Mouse (Mus musculus): ENCODE results near the gene Tert. TPM values are rescaled to one million over a fixed set of nuclear protein-coding genes. Genes with fewer than 3 reads are reported as not detected.

Tert gene
- 3.2 and 4.6 TPM in 2 replicates for polyA plus RNA-seq (2015; fragmentation: Nextera tagmentation; extraction: Ambion mirVana)

DNA sequence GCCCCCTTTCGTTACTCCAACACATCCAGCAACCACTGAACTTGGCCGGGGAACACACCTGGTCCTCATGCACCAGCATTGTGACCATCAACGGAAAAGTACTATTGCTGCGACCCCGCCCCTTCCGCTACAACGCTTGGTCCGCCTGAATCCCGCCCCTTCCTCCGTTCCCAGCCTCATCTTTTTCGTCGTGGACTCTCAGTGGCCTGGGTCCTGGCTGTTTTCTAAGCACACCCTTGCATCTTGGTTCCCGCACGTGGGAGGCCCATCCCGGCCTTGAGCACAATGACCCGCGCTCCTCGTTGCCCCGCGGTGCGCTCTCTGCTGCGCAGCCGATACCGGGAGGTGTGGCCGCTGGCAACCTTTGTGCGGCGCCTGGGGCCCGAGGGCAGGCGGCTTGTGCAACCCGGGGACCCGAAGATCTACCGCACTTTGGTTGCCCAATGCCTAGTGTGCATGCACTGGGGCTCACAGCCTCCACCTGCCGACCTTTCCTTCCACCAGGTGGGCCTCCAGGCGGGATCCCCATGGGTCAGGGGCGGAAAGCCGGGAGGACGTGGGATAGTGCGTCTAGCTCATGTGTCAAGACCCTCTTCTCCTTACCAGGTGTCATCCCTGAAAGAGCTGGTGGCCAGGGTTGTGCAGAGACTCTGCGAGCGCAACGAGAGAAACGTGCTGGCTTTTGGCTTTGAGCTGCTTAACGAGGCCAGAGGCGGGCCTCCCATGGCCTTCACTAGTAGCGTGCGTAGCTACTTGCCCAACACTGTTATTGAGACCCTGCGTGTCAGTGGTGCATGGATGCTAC is at the start of gene Tert:
Tert (plus strand) TSS at position 167 of the 805 bp plus-strand sequence.
- Histone ChIP-seq H3K9ac (peak within 1 kb of the TSS; percentile 64), H3K4me1 (peaks cover 14% of the 10 kb centered on the region), H3K27ac (no peak within 1 kb of the TSS), H3K4me3 (peak within 1 kb of the TSS; percentile 63), H3K9me3 (no peaks in the 10 kb centered on the region), H3K36me3 (no peaks in the 10 kb centered on the region), H3K27me3 (no peaks in the 10 kb centered on the region), H3K4me2 (peak within 1 kb of the TSS; percentile 96)
- 9% methylated on average over 47 of the region's 47 CpGs for WGBS
- peak; percentile 81 for ATAC-seq (ENCODE audit: borderline replicate concordance, extremely low read depth, low FRiP score, low TSS enrichment)

DNA sequence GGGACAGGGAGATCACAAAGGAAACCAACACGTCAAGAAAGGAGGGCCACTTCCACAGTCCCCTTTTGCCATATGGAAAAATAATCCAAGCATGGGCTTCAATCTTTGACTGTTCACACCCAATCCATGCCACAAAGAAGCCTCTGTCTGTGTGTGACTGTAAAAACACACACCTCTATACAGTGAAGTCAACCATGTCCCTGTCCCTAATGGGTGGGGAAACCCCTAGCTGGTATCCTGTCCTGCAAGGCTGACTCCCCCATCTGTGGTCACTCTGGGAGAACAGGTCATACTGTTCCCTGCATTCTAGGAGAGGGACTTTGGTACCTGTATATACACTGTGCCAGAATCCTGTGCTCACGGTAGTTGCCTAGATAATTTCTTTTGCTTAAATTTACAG is 49.4 kb upstream of the Tert start:
- ATAC-seq (ENCODE audit: borderline replicate concordance, extremely low read depth, low FRiP score, low TSS enrichment): no peak
- no peak overlapping the region for H3K4me3 ChIP-seq
- 56% methylated on average over 2 of the region's 2 CpGs for WGBS

DNA sequence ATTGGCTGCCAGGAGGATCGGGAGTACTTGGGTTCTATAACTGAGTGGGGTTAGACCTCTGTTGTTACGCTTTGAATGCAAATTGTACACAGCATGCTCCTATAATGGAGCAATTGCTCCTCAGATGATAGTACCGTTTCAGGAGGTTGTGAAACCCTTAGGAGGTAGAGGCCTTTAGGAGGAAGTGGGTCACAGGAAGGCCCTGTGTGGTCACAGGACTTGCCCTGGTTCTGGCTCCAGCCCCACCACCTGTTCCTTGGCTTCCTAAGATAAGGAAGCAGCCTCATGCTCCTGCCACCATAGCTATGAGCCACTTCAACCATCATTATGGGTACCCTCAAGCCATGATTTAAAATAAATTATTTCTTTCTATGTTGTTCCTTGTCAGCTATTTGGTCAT is 35.2 kb upstream of the Tert start:
- Histone ChIP-seq H3K4me3 (no peak overlapping the region), H3K9ac (no peak overlapping the region), H3K4me2 (no peak overlapping the region), H3K9me3 (no peaks in the 10 kb centered on the region), H3K36me3 (no peaks in the 10 kb centered on the region), H3K27ac (no peak overlapping the region), H3K4me1 (no peaks in the 10 kb centered on the region), H3K27me3 (peaks cover 2% of the 10 kb centered on the region; the same call in 1 of the 2 replicates)
- ATAC-seq (ENCODE audit: borderline replicate concordance, extremely low read depth, low FRiP score, low TSS enrichment): no peak
- 75% methylated on average over 3 of the region's 3 CpGs for WGBS

More for the DNA sequence above, 49.4 kb upstream of the Tert start:
- H3K4me2 ChIP-seq: no peak overlapping the region
- no peak overlapping the region for H3K27ac ChIP-seq
- H3K9ac ChIP-seq: no peak overlapping the region
- H3K4me1 ChIP-seq: no peaks in the 10 kb centered on the region
- no peaks in the 10 kb centered on the region for H3K36me3 ChIP-seq
- no peaks in the 10 kb centered on the region for H3K9me3 ChIP-seq
- no peaks in the 10 kb centered on the region for H3K27me3 ChIP-seq

DNA sequence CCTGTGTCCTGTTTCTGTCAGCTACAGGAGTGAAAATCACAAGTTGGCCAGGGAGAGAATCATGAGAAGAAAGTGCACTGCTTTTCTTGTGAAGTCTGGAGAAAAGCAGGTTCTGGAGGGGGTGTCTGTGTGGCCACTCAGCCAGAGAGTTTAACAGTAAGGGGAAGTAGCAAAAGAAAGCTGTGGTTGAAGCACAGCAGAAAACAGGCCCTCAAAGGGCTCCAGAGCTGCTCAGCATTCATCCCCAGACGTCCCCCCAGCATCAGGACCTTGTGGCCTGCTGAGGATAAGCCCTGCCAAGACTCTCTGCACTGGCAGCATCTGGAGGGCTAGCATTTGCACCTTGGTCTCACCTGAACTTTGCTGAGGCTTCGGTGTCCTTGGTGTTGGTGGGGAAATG is 34.2 kb upstream of the Tert start:
- no peak for ATAC-seq (ENCODE audit: borderline replicate concordance, extremely low read depth, low FRiP score, low TSS enrichment)
- Histone ChIP-seq H3K9ac (no peak overlapping the region), H3K27ac (no peak overlapping the region), H3K4me3 (no peak overlapping the region), H3K4me1 (no peaks in the 10 kb centered on the region), H3K36me3 (no peaks in the 10 kb centered on the region), H3K9me3 (no peaks in the 10 kb centered on the region), H3K4me2 (no peak overlapping the region), H3K27me3 (peaks cover 4% of the 10 kb centered on the region; the same call in 1 of the 2 replicates)
- 42% methylated on average over 2 of the region's 2 CpGs for WGBS

DNA sequence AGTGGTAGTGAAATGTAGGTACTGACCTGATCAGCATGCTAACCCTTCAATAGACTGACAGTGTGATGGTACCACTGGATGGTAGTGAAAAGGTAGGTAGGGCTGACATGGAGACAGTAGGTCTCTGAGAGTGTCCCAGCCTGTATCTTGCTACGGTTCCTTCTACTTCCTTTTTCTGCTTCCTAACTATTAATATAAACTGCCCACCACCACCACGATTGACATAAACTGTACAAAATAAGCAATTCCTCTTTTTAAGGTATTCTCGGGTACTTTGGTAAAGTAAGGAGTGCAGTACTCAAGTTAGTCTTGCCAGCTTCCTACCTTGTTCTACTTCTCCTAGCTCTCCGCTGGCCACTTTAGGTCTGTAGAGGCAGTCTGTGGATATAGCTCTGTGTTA is 30.4 kb upstream of the Tert start:
- Histone ChIP-seq H3K9ac (no peak overlapping the region), H3K4me2 (no peak overlapping the region), H3K27ac (no peak overlapping the region), H3K27me3 (peaks cover 4% of the 10 kb centered on the region; the same call in 1 of the 2 replicates), H3K4me1 (no peaks in the 10 kb centered on the region), H3K36me3 (no peaks in the 10 kb centered on the region), H3K9me3 (no peaks in the 10 kb centered on the region), H3K4me3 (no peak overlapping the region)
- no peak for ATAC-seq (ENCODE audit: borderline replicate concordance, extremely low read depth, low FRiP score, low TSS enrichment)
- 62% methylated on average over 4 of the region's 4 CpGs for whole genome bisulfite sequencing

DNA sequence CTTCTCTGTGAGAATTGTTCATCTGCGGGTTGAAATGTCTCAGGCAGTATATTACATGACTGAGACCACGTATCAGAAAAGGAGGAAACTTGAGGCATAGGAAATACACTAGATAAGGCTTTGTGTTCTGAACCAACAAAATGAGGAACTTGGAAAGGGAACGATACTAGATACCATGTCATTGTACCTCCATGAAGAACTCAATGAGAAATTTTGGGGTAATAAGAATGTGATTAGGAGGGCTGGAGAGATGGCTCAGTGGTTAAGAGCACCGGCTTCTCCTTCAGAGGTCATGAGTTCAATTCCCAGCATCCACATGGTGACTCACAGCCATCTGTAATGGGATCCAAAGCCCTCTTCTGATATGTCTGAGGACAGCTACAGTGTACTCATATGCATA is 26.5 kb upstream of the Tert start:
- Histone ChIP-seq H3K4me2 (no peak overlapping the region), H3K4me3 (no peak overlapping the region), H3K4me1 (peaks cover 12% of the 10 kb centered on the region), H3K27me3 (peaks cover 4% of the 10 kb centered on the region; the same call in 1 of the 2 replicates), H3K9me3 (no peaks in the 10 kb centered on the region), H3K27ac (no peak overlapping the region), H3K9ac (no peak overlapping the region), H3K36me3 (no peaks in the 10 kb centered on the region)
- no peak for ATAC-seq (ENCODE audit: borderline replicate concordance, extremely low read depth, low FRiP score, low TSS enrichment)
- 71% methylated on average over 4 of the region's 4 CpGs for WGBS

DNA sequence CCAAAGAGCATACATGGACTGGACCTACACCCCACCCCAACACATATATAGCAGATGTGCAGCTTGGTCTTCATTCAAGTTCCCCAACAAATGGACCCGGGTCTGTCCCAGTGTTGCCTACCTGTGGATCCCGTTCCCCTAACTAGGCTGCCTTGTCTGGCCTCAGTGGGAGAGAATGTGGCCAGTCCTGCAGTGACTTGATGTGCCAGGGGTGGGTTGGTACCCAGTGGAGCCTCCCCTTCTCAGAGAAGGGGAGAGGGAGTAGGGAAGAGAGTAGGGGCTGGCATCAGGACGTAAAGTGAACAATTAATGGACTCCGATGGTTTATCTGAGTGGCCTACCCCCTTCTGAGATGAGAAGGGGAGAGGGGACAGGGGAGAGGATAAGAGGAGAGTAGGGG is 23.7 kb upstream of the Tert start:
- WGBS: 44% methylated on average over 4 of the region's 4 CpGs
- H3K4me3 ChIP-seq: peak overlapping the region; percentile 76
- peaks cover 16% of the 10 kb centered on the region for H3K4me1 ChIP-seq
- ATAC-seq (ENCODE audit: borderline replicate concordance, extremely low read depth, low FRiP score, low TSS enrichment): no peak
- H3K36me3 ChIP-seq: peaks cover 16% of the 10 kb centered on the region
- H3K27me3 ChIP-seq: no peaks in the 10 kb centered on the region
- peak overlapping the region; percentile 86 for H3K4me2 ChIP-seq
- H3K9me3 ChIP-seq: no peaks in the 10 kb centered on the region
- H3K27ac ChIP-seq: no peak overlapping the region
- H3K9ac ChIP-seq: peak overlapping the region; percentile 80

DNA sequence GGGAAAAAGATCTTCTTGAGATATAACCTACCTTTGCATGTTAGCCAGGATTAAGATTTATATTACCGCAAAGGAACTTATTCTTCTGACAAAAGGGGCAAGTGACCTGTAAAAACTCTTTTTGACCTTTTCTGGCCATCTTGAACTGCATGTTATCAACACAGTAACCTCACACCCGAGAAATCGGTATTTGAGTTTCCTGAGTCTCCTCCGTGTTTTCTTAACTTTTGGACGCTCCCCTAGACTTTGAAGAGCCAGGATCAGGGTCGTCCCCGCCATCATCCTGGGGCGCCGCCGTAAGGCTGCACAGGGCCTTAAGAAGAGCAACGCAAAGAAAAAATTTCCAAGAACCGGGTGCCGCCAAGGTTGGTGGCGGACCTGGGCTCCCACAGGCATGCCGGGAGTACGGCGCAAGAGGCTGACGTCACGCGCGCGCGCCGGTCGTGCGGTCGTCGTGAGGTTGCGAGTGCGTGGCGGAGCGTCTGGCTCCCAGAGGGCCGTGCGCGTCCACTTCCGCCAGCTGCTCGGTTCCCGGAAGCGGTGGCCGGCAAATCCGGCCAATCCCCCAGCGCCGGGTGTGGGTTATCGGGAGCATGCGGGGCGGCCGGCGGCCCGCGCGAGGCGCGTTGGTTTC is 23.1 kb upstream of the Tert start, which contains the start of gene Clptm1l:
Clptm1l (plus strand) TSS at position 485 of the 634 bp plus-strand sequence.
- peak within 1 kb of the TSS; percentile 86 for H3K4me2 ChIP-seq
- under 1% methylated on average over 40 of the region's 53 CpGs for WGBS
- H3K9me3 ChIP-seq: no peaks in the 10 kb centered on the region
- peak within 1 kb of the TSS; percentile 80 for H3K9ac ChIP-seq
- peak; percentile 98 for ATAC-seq (ENCODE audit: borderline replicate concordance, extremely low read depth, low FRiP score, low TSS enrichment)
- no peaks in the 10 kb centered on the region for H3K27me3 ChIP-seq
- peaks cover 16% of the 10 kb centered on the region for H3K4me1 ChIP-seq
- H3K27ac ChIP-seq: peak within 1 kb of the TSS; percentile 61
- H3K4me3 ChIP-seq: peak within 1 kb of the TSS; percentile 76
- H3K36me3 ChIP-seq: peaks cover 22% of the 10 kb centered on the region

DNA sequence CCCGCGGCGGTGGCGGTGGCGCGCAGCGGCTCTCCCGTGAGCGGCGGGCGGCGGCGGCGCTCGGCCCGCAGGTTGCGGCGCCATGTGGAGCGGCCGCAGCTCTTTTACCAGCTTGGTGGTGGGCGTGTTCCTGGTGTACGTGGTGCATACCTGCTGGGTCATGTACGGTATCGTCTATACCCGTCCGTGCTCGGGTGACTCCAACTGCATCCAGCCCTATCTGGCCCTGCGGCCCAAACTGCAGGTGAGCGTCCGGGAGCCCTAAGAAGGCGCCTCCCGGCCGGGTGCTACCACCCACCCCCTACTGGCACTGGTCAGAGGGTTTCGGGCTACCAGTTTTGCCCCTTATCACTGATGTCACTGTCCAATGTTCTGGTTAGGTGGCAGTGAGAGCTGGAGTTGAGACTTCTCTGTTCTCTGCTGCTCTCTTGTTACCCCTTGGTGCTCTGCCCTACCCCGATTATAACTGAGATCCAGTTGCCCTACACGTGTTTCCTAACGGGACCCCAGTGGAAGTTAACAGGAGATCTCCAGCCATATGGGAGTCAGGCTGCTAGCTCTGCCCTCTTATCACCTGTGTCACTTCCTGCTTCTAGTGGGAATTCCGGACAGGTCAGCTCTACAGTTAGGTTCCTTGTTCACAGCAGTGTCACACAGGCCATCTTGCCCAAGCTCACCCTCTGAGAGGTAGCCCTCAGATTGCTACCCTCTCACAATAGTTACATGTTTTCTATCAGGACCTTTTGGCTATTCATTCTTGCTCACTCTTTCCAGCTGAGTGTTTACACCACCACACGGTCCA is 22.4 kb upstream of the Tert start:
- H3K4me3 ChIP-seq: peak overlapping the region; percentile 76
- H3K9ac ChIP-seq: peak overlapping the region; percentile 80
- ATAC-seq (ENCODE audit: borderline replicate concordance, extremely low read depth, low FRiP score, low TSS enrichment): peak; percentile 76
- peak overlapping the region; percentile 86 for H3K4me2 ChIP-seq
- H3K4me1 ChIP-seq: peaks cover 16% of the 10 kb centered on the region
- H3K36me3 ChIP-seq: peaks cover 29% of the 10 kb centered on the region
- H3K27ac ChIP-seq: peak overlapping the region; percentile 39; the same call in 1 of the 2 replicates
- no peaks in the 10 kb centered on the region for H3K9me3 ChIP-seq
- 2% methylated on average over 31 of the region's 39 CpGs for WGBS
- H3K27me3 ChIP-seq: no peaks in the 10 kb centered on the region

DNA sequence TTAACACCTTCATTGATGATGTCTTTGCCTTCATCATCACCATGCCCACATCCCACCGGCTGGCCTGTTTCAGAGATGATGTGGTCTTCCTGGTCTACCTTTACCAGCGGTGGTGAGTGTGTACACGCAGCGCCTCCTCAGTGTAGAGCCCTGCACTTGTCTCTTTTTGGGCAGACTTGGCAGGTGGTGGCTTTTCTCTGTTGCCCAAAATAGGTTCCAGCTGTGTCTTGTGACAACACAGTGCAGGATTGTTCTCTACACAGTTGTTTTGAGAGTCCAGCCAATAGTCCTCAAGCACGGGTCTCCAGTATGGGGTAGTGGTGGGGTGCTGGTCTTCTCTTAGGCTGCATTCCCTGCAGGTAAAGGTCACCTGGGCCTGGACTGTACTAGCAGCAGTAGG is 8.3 kb upstream of the Tert start:
- WGBS: 90% methylated on average over 5 of the region's 5 CpGs
- Histone ChIP-seq H3K36me3 (peaks cover 78% of the 10 kb centered on the region), H3K4me1 (no peaks in the 10 kb centered on the region), H3K27ac (no peak overlapping the region), H3K4me2 (no peak overlapping the region), H3K27me3 (no peaks in the 10 kb centered on the region), H3K9ac (no peak overlapping the region), H3K9me3 (no peaks in the 10 kb centered on the region), H3K4me3 (no peak overlapping the region)
- ATAC-seq (ENCODE audit: borderline replicate concordance, extremely low read depth, low FRiP score, low TSS enrichment): no peak

DNA sequence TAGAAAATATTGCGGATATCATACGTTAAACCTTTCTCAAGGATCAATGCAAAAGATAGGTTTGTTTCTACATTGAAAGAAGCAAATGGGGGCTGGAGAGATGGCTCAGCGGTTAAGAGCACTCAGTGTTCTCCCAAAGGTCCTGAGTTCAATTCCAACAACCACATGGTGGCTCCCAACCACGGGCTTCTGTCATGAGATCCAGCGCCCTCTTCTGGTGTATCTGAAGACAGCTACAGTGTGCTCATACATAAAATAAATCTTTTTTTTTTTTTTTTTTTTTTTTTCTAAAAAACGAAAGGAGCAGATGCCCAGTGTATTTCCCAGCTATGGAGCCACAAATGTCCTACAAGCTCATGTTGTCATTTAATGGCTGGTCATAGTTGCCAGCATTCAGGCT is 6.1 kb upstream of the Tert start:
- 68% methylated on average over 6 of the region's 6 CpGs for WGBS
- Histone ChIP-seq H3K27ac (no peak overlapping the region), H3K4me3 (no peak overlapping the region), H3K9me3 (no peaks in the 10 kb centered on the region), H3K9ac (no peak overlapping the region), H3K4me1 (no peaks in the 10 kb centered on the region), H3K4me2 (no peak overlapping the region), H3K36me3 (peaks cover 56% of the 10 kb centered on the region), H3K27me3 (no peaks in the 10 kb centered on the region)
- no peak for ATAC-seq (ENCODE audit: borderline replicate concordance, extremely low read depth, low FRiP score, low TSS enrichment)
